Mouse (Mus musculus) liver, adult 2 months (tissue): Measurements from ENCODE around the gene Ccdc141. TPM values are rescaled to one million over a fixed set of nuclear protein-coding genes. Genes with fewer than 3 reads are reported as not detected.

Experiments used
- DNase-seq: peaks from one replicate; pipeline ENCODE4 v3.0.0-alpha.2; 2011; ENCODE audit warnings: low read depth, low spot score; ENCODE audit errors: extremely low read depth
- H3K27ac ChIP-seq: fragments of 200-500 bp; replicated peaks from 2 replicates; pipeline ENCODE4 v1.5.1; 2012; ENCODE audit warnings: low read depth, mild to moderate bottlenecking, control low read depth, inconsistent platforms, low read length; ENCODE audit not compliant: insufficient read depth
- H3K27me3 ChIP-seq: fragments of 200-500 bp; 2 replicates; pipeline ENCODE4 v1.6.1; 2012; ENCODE audit warnings: mild to moderate bottlenecking, moderate library complexity, low read length, inconsistent platforms; ENCODE audit not compliant: control insufficient read depth, insufficient read depth
- H3K36me3 ChIP-seq: fragments of 200-500 bp; 2 replicates; pipeline ENCODE4 v1.6.1; 2012; ENCODE audit warnings: low read length, inconsistent platforms; ENCODE audit not compliant: control insufficient read depth, insufficient read depth
- H3K4me1 ChIP-seq: fragments of 200-500 bp; 2 replicates; pipeline ENCODE4 v1.6.1; 2011; ENCODE audit warnings: low read length; ENCODE audit not compliant: control insufficient read depth, insufficient read depth
- H3K4me3 ChIP-seq: fragments of 200-500 bp; 2 replicates; pipeline ENCODE4 v1.5.1; 2011; ENCODE audit warnings: low read depth, mild to moderate bottlenecking, control low read depth, low read length, moderate library complexity; ENCODE audit not compliant: insufficient read depth
- H3K79me2 ChIP-seq: fragments of 200-500 bp; 2 replicates; pipeline ENCODE4 v1.6.1; 2012; ENCODE audit warnings: inconsistent platforms, mild to moderate bottlenecking, low read length, moderate library complexity; ENCODE audit not compliant: control insufficient read depth, insufficient read depth
- H3K9ac ChIP-seq: fragments of 200-500 bp; 2 replicates; pipeline ENCODE4 v1.6.1; 2012; ENCODE audit warnings: low read depth, mild to moderate bottlenecking, control low read depth, inconsistent platforms, low read length
- CTCF ChIP-seq: fragments of 200-500 bp; IDR thresholded peaks from 2 replicates; pipeline ENCODE4 v1.5.1; 2011; ENCODE audit warnings: low read depth, low read length, control low read depth
- POLR2A ChIP-seq: fragments of 200-500 bp; IDR thresholded peaks from 2 replicates; pipeline ENCODE4 v1.6.1; 2011; ENCODE audit warnings: low read length, control low read depth; ENCODE audit not compliant: insufficient read depth; ENCODE audit errors: extremely low read depth
- WGBS: fragments of 180-500 bp; shearing (Covaris S2); methylation state at CpG from one replicate; pipeline ENCODE4 v1.1.7; 2018; 5-methylcytosine and 5-hydroxymethylcytosine counted together
- polyA plus RNA-seq: library from polyadenylated mRNA; depleted of rRNA; stranded (reverse); fragments of >200 nt; gene quantifications from 2 replicates; pipeline ENCODE4 v1.2.3, GENCODE M21; 2012
- total RNA-seq: library from RNA; depleted of rRNA; stranded (reverse); fragments of >200 nt; gene quantifications from 2 replicates; pipeline ENCODE4 v1.2.3, GENCODE M21; 2014

Gene Ccdc141
- total and polyA plus RNA-seq, 2 experiments = 8.6 to 17.7 TPM

- 93% methylated on average over 1 of the region's 1 CpGs for WGBS
- H3K27me3 ChIP-seq = no peaks in the 10 kb centered on the region
Measured at GRCm38 (mm10) chr2:77126939-77127338, 43.5 kb downstream of the Ccdc141 start.

GRCm38 (mm10) chr2:77118102-77118501 lies 52.3 kb downstream of the Ccdc141 start:
- 77% methylated on average over 6 of the region's 6 CpGs for WGBS
- Histone ChIP-seq H3K27me3 (no peaks in the 10 kb centered on the region), H3K79me2 (no peaks in the 10 kb centered on the region), H3K4me3 (no peak overlapping the region), H3K9ac (no peak overlapping the region), H3K4me1 (no peaks in the 10 kb centered on the region), H3K27ac (no peak overlapping the region), H3K36me3 (no peaks in the 10 kb centered on the region; the same call in 1 of the 2 replicates)
- DNase-seq = no peak
- TF ChIP-seq CTCF (no peak), POLR2A (no peak)

More at GRCm38 (mm10) chr2:77126939-77127338, 43.5 kb downstream of the Ccdc141 start:
- H3K79me2 ChIP-seq = no peaks in the 10 kb centered on the region
- H3K27ac ChIP-seq = no peak overlapping the region
- H3K4me3 ChIP-seq = no peak overlapping the region
- no peaks in the 10 kb centered on the region for H3K4me1 ChIP-seq
- DNase-seq = no peak
- no peak for TF ChIP-seq CTCF
- no peak for TF ChIP-seq POLR2A
- no peak overlapping the region for H3K9ac ChIP-seq
- H3K36me3 ChIP-seq = peaks cover 14% of the 10 kb centered on the region

GRCm38 (mm10) chr2:77114335-77114734 lies 56.1 kb downstream of the Ccdc141 start:
- WGBS = 86% methylated on average over 2 of the region's 2 CpGs
- H3K36me3 ChIP-seq = peaks cover 3% of the 10 kb centered on the region
- no peak for TF ChIP-seq POLR2A
- no peak for TF ChIP-seq CTCF
- no peak overlapping the region for H3K27ac ChIP-seq
- H3K4me1 ChIP-seq = no peaks in the 10 kb centered on the region
- H3K9ac ChIP-seq = no peak overlapping the region
- H3K27me3 ChIP-seq = no peaks in the 10 kb centered on the region
- H3K4me3 ChIP-seq = no peak overlapping the region
- no peak for DNase-seq
- H3K79me2 ChIP-seq = no peaks in the 10 kb centered on the region

DNA sequence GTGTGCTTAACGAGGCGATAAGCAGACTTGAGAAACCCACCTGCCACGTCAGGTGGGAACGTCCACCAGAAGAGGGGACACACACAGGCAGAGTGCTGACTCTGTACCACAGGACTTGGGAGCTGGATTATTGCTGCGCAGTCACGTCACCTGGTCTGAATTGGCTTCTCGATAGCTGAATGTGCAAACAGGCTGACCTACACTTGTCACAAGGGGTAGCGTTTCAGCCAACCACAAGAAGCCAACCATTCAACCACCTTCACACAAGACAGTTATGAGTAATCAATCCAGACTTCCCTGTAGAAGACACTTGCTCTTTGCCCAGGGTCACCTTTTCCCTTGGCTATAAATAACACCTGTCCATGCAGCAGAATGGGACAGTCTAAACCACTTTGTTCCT lies 56.6 kb downstream of the Ccdc141 start:
- TF ChIP-seq CTCF (no peak), POLR2A (no peak)
- peak; percentile 38 for DNase-seq

DNA sequence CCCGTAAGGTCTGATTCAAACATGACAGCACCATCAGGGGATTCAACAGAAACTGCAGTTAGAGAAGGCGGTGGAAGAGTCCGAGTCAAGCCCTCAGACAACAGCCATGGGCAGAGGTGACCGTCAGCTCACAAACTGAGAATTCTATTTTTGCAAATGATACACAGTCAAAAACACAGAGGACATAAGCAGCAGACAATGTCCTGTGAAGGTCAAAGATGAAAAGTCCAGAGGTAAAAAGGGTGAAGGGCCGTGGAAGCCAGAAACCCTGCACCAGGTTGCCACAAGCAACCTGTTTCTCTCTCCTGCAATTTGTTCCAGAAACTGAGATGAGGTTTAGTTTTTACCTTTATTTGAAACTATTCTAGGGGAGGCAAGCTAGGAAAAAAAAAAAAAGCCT lies 57.4 kb downstream of the Ccdc141 start:
- TF ChIP-seq POLR2A = no peak
- TF ChIP-seq CTCF = no peak
- 68% methylated on average over 5 of the region's 5 CpGs for WGBS
- Histone ChIP-seq H3K79me2 (no peaks in the 10 kb centered on the region), H3K4me1 (no peaks in the 10 kb centered on the region), H3K36me3 (peaks cover 8% of the 10 kb centered on the region), H3K27ac (no peak overlapping the region), H3K4me3 (no peak overlapping the region), H3K27me3 (no peaks in the 10 kb centered on the region), H3K9ac (no peak overlapping the region)
- peak; percentile 62 for DNase-seq

More for the DNA sequence above, 56.6 kb downstream of the Ccdc141 start:
- Histone ChIP-seq H3K27ac (no peak overlapping the region), H3K4me3 (no peak overlapping the region), H3K9ac (no peak overlapping the region), H3K27me3 (no peaks in the 10 kb centered on the region), H3K4me1 (no peaks in the 10 kb centered on the region), H3K79me2 (no peaks in the 10 kb centered on the region), H3K36me3 (peaks cover 3% of the 10 kb centered on the region)
- 89% methylated on average over 8 of the region's 8 CpGs for WGBS

- no peaks in the 10 kb centered on the region for H3K79me2 ChIP-seq
- H3K27ac ChIP-seq = no peak overlapping the region
- no peak overlapping the region for H3K4me3 ChIP-seq
- H3K36me3 ChIP-seq = peaks cover 20% of the 10 kb centered on the region
- TF ChIP-seq CTCF (no peak), POLR2A (no peak)
- H3K9ac ChIP-seq = no peak overlapping the region
- H3K4me1 ChIP-seq = no peaks in the 10 kb centered on the region
- WGBS = 92% methylated on average over 2 of the region's 2 CpGs
- no peaks in the 10 kb centered on the region for H3K27me3 ChIP-seq
- DNase-seq = no peak
Measured at GRCm38 (mm10) chr2:77111095-77111494, 59.3 kb downstream of the Ccdc141 start.
